Mouse (Mus musculus) small intestine, adult 10 weeks (tissue): ENCODE data around the gene Zfp384. TPM values are rescaled to one million over a fixed set of nuclear protein-coding genes. Genes with fewer than 3 reads are reported as not detected.

Experiments used
- polyA plus RNA-seq: library from polyadenylated mRNA; stranded (reverse); fragments of 350-450 nt; fragmentation: Illumina TruSeq; extraction: RNeasy Lipid Tissue Mini Kit (QIAGEN cat#74804); gene quantifications from one replicate; pipeline ENCODE4 v1.2.3, GENCODE M21; 2014; ENCODE audit warnings: low replicate concordance

The Zfp384 gene
- polyA plus RNA-seq, result 12.7 TPM

DNA sequence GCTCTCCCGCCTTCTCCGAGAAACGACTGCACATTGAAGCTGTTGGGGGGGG lies at the start of gene Zfp384:
Gene Zfp384 (plus strand): TSS at position 17 of the 52 bp plus-strand sequence.

GRCm38 (mm10) chr6:124965088-124965719 lies 43.7 kb upstream of the Zfp384 start, which contains the start of gene Cops7a:
TSS of gene Cops7a (minus strand) at chr6:124965538.

GRCm38 (mm10) chr6:124996551-124997501 lies 12.1 kb upstream of the Zfp384 start, which contains the start of gene Pianp:
TSS of gene Pianp (plus strand) at chr6:124996694.

GRCm38 (mm10) chr6:125039533-125040153 lies 30.7 kb downstream of the Zfp384 start, which contains the start of gene Ing4:
TSS of gene Ing4 (plus strand) at chr6:125039760.

DNA sequence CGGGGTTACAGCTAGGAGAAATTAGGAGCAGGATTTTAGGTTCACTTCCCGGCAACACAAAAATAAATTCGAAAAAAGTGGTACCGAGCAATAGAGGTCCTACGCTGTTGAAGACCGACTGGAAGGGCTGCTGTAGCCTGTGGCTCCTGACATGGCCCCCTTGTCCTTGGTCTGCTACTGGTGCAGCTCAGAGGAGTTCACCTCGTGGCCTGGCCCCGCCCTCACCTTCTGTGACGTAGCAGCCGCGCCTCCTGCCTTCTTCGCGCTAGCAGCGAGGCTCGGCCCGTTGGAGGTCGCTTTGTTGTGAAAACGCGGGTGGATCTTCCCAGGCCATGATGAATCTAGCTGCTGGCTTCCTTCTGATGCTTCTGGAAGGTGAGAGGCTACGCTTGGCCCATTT lies 40.7 kb downstream of the Zfp384 start, which contains the start of gene Acrbp:
Gene Acrbp (plus strand): TSS at position 12 of the 400 bp plus-strand sequence.

DNA sequence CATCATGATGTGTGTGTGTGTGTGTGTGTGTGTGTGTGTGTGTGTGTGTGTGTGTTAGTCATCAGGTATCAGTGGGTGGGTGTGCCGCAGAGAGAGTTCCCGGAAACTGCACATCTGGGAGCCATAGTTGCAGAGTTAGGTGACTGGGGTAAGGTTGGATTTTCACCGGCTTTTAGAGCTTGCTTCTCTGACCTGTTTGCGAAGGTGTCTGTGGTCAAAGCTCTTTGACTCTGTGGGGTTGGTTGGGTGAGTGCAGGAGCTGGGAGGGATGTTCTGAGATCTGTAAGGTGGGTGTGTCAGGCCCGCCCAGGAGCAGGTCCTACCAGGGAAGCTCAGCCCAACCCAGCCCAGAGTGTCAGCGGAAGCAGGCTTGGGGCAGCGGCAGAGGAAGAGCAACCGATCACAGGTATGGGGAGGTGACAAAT lies 58.6 kb downstream of the Zfp384 start, which contains the start of gene Lpar5:
Gene Lpar5 (plus strand): TSS at position 350 of the 425 bp plus-strand sequence.

Other genes starting within 250 kb of the Zfp384 start
- 0.41 TPM for gene Eno2, start 239.5 kb upstream of the Zfp384 start, polyA plus RNA-seq
- not detected for gene Lrrc23, start 229.4 kb upstream of the Zfp384 start, polyA plus RNA-seq
- gene Spsb2, start 200.5 kb upstream of the Zfp384 start, polyA plus RNA-seq, result not detected
- gene Tpi1, start 194.8 kb upstream of the Zfp384 start, polyA plus RNA-seq, result 27.8 TPM
- 12.5 TPM for gene Usp5, start 179.7 kb upstream of the Zfp384 start, polyA plus RNA-seq
- gene Cdca3, start 179.6 kb upstream of the Zfp384 start, polyA plus RNA-seq, result 6.3 TPM
- gene Gnb3, start 168.9 kb upstream of the Zfp384 start, polyA plus RNA-seq, result not detected
- gene P3h3, start 151.4 kb upstream of the Zfp384 start, polyA plus RNA-seq, result not detected
- gene Gpr162, start 145.2 kb upstream of the Zfp384 start, polyA plus RNA-seq, result not detected
- 2.6 TPM for gene Cd4, start 120.9 kb upstream of the Zfp384 start, polyA plus RNA-seq
- gene Lag3, start 97.4 kb upstream of the Zfp384 start, polyA plus RNA-seq, result not detected
- gene Ptms, start 89.0 kb upstream of the Zfp384 start, polyA plus RNA-seq, result 75.4 TPM
- 12.7 TPM for gene Mlf2, start 77.8 kb upstream of the Zfp384 start, polyA plus RNA-seq
- 17.0 TPM for gene Cops7a, start 43.6 kb upstream of the Zfp384 start, polyA plus RNA-seq
- gene Pianp, start 12.5 kb upstream of the Zfp384 start, polyA plus RNA-seq, result 0.33 TPM
- gene Ing4, start 30.6 kb downstream of the Zfp384 start, polyA plus RNA-seq, result 18.8 TPM
- 2.5 TPM for gene Acrbp, start 40.5 kb downstream of the Zfp384 start, polyA plus RNA-seq
- gene Lpar5, start 58.8 kb downstream of the Zfp384 start, polyA plus RNA-seq, result 1.6 TPM
- 31.1 TPM for gene Chd4, start 86.8 kb downstream of the Zfp384 start, polyA plus RNA-seq
- gene Nop2, start 122.8 kb downstream of the Zfp384 start, polyA plus RNA-seq, result 0.33 TPM
- 0.59 TPM for gene Iffo1, start 136.1 kb downstream of the Zfp384 start, polyA plus RNA-seq
- gene Gapdh, start 157.3 kb downstream of the Zfp384 start, polyA plus RNA-seq, result 39.7 TPM
- gene Ncapd2, start 182.6 kb downstream of the Zfp384 start, polyA plus RNA-seq, result 3.7 TPM
- gene Mrpl51, start 182.7 kb downstream of the Zfp384 start, polyA plus RNA-seq, result 119 TPM
- gene Vamp1, start 206.4 kb downstream of the Zfp384 start, polyA plus RNA-seq, result 6.0 TPM
- 7.6 TPM for gene Tapbpl, start 222.7 kb downstream of the Zfp384 start, polyA plus RNA-seq
- gene Cd27, start 227.9 kb downstream of the Zfp384 start, polyA plus RNA-seq, result not detected